Mouse (Mus musculus) Muller cell, postnatal 12 days (primary cell): ENCODE results near the gene Zfp114.

ENCODE experiments used
- DNase-seq: peaks from one replicate; pipeline ENCODE4 v3.0.0-alpha.2; 2015; ENCODE audit errors: inconsistent ontology term

The Zfp114 gene

DNA sequence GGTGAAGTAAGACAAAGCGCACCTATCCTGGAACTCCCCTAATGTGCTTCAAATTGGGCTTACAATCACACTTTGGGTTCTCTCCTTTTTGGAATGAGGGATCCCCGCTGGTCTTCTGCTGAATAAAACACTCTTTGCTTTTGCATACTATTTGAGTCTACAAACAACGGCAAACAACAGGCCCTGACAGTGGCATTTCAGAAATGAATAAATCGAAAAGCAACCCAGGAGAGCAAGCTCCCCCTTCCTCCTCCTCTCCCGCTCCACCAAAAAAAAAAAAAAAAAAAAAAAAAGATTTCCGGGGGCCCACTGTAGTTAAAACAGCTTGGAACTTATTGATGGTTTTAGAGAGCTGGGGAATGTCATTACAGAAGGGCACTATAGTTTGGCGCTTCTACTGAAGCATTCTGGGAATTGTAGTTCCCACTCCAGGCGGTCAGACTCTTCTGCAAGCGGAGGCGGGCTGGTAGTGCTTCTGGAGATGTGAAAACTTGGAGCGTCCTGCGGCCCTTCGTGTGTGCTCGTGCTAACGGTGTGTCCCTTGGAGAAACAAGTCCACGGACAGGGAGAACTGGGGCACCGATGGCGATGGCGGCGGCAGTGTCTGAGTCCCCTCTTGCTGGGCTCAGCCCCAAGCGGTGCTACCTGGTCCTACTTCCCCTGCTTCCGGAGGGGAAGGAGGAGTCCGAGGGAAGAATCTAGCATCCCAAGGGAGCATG lies at the start of gene Zfp114:
TSS of gene Zfp114 (plus strand) at position 443 of the 719 bp plus-strand sequence.
- peak; percentile 70 for DNase-seq

GRCm38 (mm10) chr7:24133425-24133995 lies 41.4 kb upstream of the Zfp114 start:
- DNase-seq = no peak

GRCm38 (mm10) chr7:24133996-24134828 lies 40.6 kb upstream of the Zfp114 start, which contains the start of gene Zfp235:
Zfp235 (plus strand) TSS chr7:24134169.
- peak; percentile 83 for DNase-seq

- DNase-seq = no peak
Observed at GRCm38 (mm10) chr7:24142566-24142965, 32.3 kb upstream of the Zfp114 start.

DNA sequence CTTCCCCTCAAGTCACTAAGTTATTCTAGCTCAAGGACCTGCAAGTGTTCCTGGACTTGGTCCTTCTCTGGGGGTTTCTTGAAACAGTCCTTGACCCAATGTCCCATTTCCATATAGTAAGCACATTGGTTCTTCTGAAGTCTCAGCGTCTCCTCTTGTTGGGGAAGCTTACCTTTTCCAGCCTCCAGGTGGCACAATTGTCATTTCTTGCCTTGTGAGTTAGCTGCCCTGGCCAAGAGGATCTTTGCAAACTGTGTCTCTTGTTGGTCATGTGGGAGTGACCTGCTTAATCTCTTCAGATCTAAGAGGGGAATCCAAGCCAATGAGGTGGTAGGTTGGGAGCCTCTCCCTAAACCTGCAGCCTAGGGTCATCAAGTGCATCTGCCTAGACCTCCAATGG lies 21.6 kb upstream of the Zfp114 start:
- DNase-seq = peak; percentile 17

GRCm38 (mm10) chr7:24172191-24172590 lies 2.7 kb upstream of the Zfp114 start:
- no peak for DNase-seq

- no peak for DNase-seq
Observed at GRCm38 (mm10) chr7:24175337-24175711, 464 bp downstream of the Zfp114 start.

GRCm38 (mm10) chr7:24187611-24188010 lies 12.8 kb downstream of the Zfp114 start:
- no peak for DNase-seq

GRCm38 (mm10) chr7:24188901-24189570 lies 14.2 kb downstream of the Zfp114 start:
- no peak for DNase-seq

- no peak for DNase-seq
Observed at GRCm38 (mm10) chr7:24189571-24189944, 14.7 kb downstream of the Zfp114 start.

DNA sequence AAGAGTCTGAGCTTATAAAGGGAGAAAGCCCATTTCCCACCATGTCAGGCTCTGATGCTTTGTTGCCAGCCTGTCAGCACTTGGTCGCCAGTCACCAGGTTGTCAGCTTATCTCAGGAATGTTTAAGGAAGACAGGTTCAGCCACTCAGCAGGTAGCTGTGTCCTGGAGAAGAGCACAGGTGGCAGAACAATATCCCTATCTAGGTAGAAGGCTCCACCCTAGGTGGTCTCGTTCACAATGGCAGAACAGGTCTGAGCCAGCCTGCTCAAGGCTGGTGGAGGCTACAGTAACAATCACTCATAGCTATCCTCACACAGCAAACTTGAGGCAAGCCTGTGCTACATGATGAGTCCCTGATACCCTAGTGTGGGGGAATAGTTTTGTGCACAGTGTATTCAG lies 16.5 kb downstream of the Zfp114 start:
- no peak for DNase-seq

- DNase-seq = no peak
Observed at GRCm38 (mm10) chr7:24193157-24193556, 18.3 kb downstream of the Zfp114 start.

DNA sequence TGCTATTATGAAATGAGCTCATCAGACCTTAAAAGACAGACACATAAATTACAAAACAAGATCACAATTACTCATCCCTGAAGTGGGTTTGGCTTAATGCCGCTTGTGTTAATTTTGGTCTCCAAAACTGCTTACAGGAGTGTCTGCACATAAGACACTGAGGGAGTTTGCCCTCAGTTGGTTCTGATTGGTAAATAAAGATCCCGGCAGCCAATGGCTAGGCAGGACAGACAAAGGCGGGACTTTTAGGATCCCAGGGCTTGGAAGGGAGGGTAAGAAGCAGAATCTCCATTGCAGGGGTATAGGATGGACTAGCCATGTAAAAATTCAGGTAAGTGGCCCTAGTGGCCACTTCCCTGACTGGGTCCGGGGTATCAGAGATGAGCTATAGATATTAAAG lies 22.1 kb downstream of the Zfp114 start:
- DNase-seq = no peak

GRCm38 (mm10) chr7:24207488-24208261 lies 32.8 kb downstream of the Zfp114 start:
- peak; percentile 75 for DNase-seq

- no peak for DNase-seq
Observed at GRCm38 (mm10) chr7:24208282-24208886, 33.5 kb downstream of the Zfp114 start.

DNA sequence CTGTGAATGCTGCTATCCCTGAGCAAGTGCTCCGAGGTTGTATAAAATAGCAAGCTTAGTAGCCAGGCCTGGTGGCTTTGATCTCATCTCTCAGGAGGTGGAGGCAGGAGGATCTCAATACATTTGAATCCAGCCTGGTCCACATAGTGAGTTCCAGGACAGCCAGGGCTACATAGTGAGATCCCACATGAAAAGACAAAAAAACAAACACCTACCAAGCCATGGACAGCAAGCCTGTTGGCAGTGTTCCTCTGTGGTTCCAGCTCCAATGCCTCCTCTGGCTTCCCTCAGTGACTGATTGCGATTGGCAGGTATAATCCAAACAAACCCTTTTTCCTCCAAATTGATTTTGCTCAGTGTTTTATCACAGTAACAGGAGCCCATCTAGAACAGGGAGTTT lies 35.4 kb downstream of the Zfp114 start:
- DNase-seq = no peak

GRCm38 (mm10) chr7:24211343-24211742 lies 36.5 kb downstream of the Zfp114 start, which contains the start of gene Zfp111:
Zfp111 (minus strand) TSS chr7:24211443.
- no peak for DNase-seq
